Mouse (Mus musculus): ENCODE data around the gene Dnal4. TPM values are rescaled to one million over a fixed set of nuclear protein-coding genes. Genes with fewer than 3 reads are reported as not detected.

Gene Dnal4
- polyA plus RNA-seq, 1 experiment = 18.7 TPM

GRCm38 (mm10) chr15:79744742-79745141 is 32.9 kb downstream of the Dnal4 start:
- WGBS = 73% methylated on average over 8 of the region's 8 CpGs
- H3K27me3 ChIP-seq (ENCODE audit: control insufficient read depth, insufficient read depth, low read length) = no peaks in the 10 kb centered on the region
- TF ChIP-seq POLR2A (IDR thresholded peaks at IDR 0.05; ENCODE audit: low read depth, low read length) (no peak), CTCF (IDR thresholded peaks at IDR 0.05; ENCODE audit: extremely low read depth, insufficient read length, insufficient replicate concordance, low read depth, low read length) (no peak)
- no peak overlapping the region for H3K4me3 ChIP-seq (ENCODE audit: low read depth, low read length)
- H3K36me3 ChIP-seq (ENCODE audit: control insufficient read depth, insufficient read depth, low read length) = no peaks in the 10 kb centered on the region
- H3K4me1 ChIP-seq (ENCODE audit: control insufficient read depth, insufficient read depth, insufficient read length, low read length) = peaks cover 5% of the 10 kb centered on the region; the same call in 1 of the 2 replicates
- no peak overlapping the region for H3K27ac ChIP-seq (ENCODE audit: insufficient read depth, low read depth, low read length)

GRCm38 (mm10) chr15:79744001-79744400 is 33.6 kb downstream of the Dnal4 start:
- WGBS = 93% methylated on average over 11 of the region's 11 CpGs
- Histone ChIP-seq H3K4me1 (ENCODE audit: control insufficient read depth, insufficient read depth, insufficient read length, low read length) (peaks cover 5% of the 10 kb centered on the region; the same call in 1 of the 2 replicates), H3K27me3 (ENCODE audit: control insufficient read depth, insufficient read depth, low read length) (no peaks in the 10 kb centered on the region), H3K27ac (ENCODE audit: insufficient read depth, low read depth, low read length) (no peak overlapping the region), H3K36me3 (ENCODE audit: control insufficient read depth, insufficient read depth, low read length) (no peaks in the 10 kb centered on the region), H3K4me3 (ENCODE audit: low read depth, low read length) (no peak overlapping the region)
- no peak for TF ChIP-seq POLR2A (IDR thresholded peaks at IDR 0.05; ENCODE audit: low read depth, low read length)
- TF ChIP-seq CTCF (IDR thresholded peaks at IDR 0.05; ENCODE audit: extremely low read depth, insufficient read length, insufficient replicate concordance, low read depth, low read length) = no peak

GRCm38 (mm10) chr15:79742706-79743023 is 35.0 kb downstream of the Dnal4 start:
- TF ChIP-seq POLR2A (IDR thresholded peaks at IDR 0.05; ENCODE audit: low read depth, low read length) (no peak), CTCF (IDR thresholded peaks at IDR 0.05; ENCODE audit: extremely low read depth, insufficient read length, insufficient replicate concordance, low read depth, low read length) (no peak)
- Histone ChIP-seq H3K4me3 (ENCODE audit: low read depth, low read length) (peak overlapping the region; percentile 97), H3K27ac (ENCODE audit: insufficient read depth, low read depth, low read length) (no peak overlapping the region), H3K36me3 (ENCODE audit: control insufficient read depth, insufficient read depth, low read length) (peaks cover 4% of the 10 kb centered on the region; the same call in 1 of the 2 replicates), H3K4me1 (ENCODE audit: control insufficient read depth, insufficient read depth, insufficient read length, low read length) (peaks cover 5% of the 10 kb centered on the region), H3K27me3 (ENCODE audit: control insufficient read depth, insufficient read depth, low read length) (no peaks in the 10 kb centered on the region)
- 0% methylated on average over 23 of the region's 23 CpGs for WGBS

GRCm38 (mm10) chr15:79741921-79742705 is 35.5 kb downstream of the Dnal4 start, which contains the start of gene Sun2:
Sun2 (minus strand) TSS chr15:79742536.
- Histone ChIP-seq H3K27me3 (ENCODE audit: control insufficient read depth, insufficient read depth, low read length) (no peaks in the 10 kb centered on the region), H3K4me1 (ENCODE audit: control insufficient read depth, insufficient read depth, insufficient read length, low read length) (peaks cover 5% of the 10 kb centered on the region), H3K4me3 (ENCODE audit: low read depth, low read length) (peak within 1 kb of the TSS; percentile 97), H3K27ac (ENCODE audit: insufficient read depth, low read depth, low read length) (peak within 1 kb of the TSS; percentile 86), H3K36me3 (ENCODE audit: control insufficient read depth, insufficient read depth, low read length) (peaks cover 5% of the 10 kb centered on the region; the same call in 1 of the 2 replicates)
- WGBS = under 1% methylated on average over 93 of the region's 93 CpGs
- TF ChIP-seq POLR2A (IDR thresholded peaks at IDR 0.05; ENCODE audit: low read depth, low read length) (peak; percentile 27; the same call in 1 of the 2 replicates), CTCF (IDR thresholded peaks at IDR 0.05; ENCODE audit: extremely low read depth, insufficient read length, insufficient replicate concordance, low read depth, low read length) (no peak)

GRCm38 (mm10) chr15:79741173-79741858 is 36.3 kb downstream of the Dnal4 start:
- no peak for TF ChIP-seq CTCF (IDR thresholded peaks at IDR 0.05; ENCODE audit: extremely low read depth, insufficient read length, insufficient replicate concordance, low read depth, low read length)
- no peak for TF ChIP-seq POLR2A (IDR thresholded peaks at IDR 0.05; ENCODE audit: low read depth, low read length)
- peaks cover 5% of the 10 kb centered on the region for H3K4me1 ChIP-seq (ENCODE audit: control insufficient read depth, insufficient read depth, insufficient read length, low read length)
- no peaks in the 10 kb centered on the region for H3K27me3 ChIP-seq (ENCODE audit: control insufficient read depth, insufficient read depth, low read length)
- H3K4me3 ChIP-seq (ENCODE audit: low read depth, low read length) = peak overlapping the region; percentile 97
- WGBS = 1% methylated on average over 14 of the region's 14 CpGs
- H3K27ac ChIP-seq (ENCODE audit: insufficient read depth, low read depth, low read length) = peak overlapping the region; percentile 86
- H3K36me3 ChIP-seq (ENCODE audit: control insufficient read depth, insufficient read depth, low read length) = peaks cover 8% of the 10 kb centered on the region; the same call in 1 of the 2 replicates

- H3K27ac ChIP-seq (ENCODE audit: insufficient read depth, low read depth, low read length) = peak overlapping the region; percentile 86
- no peaks in the 10 kb centered on the region for H3K27me3 ChIP-seq (ENCODE audit: control insufficient read depth, insufficient read depth, low read length)
- peaks cover 8% of the 10 kb centered on the region; the same call in 1 of the 2 replicates for H3K36me3 ChIP-seq (ENCODE audit: control insufficient read depth, insufficient read depth, low read length)
- TF ChIP-seq CTCF (IDR thresholded peaks at IDR 0.05; ENCODE audit: extremely low read depth, insufficient read length, insufficient replicate concordance, low read depth, low read length) (no peak), POLR2A (IDR thresholded peaks at IDR 0.05; ENCODE audit: low read depth, low read length) (no peak)
- WGBS = 58% methylated on average over 3 of the region's 3 CpGs
- H3K4me1 ChIP-seq (ENCODE audit: control insufficient read depth, insufficient read depth, insufficient read length, low read length) = peaks cover 5% of the 10 kb centered on the region
- no peak overlapping the region; the same call in 1 of the 2 replicates for H3K4me3 ChIP-seq (ENCODE audit: low read depth, low read length)
Observed at GRCm38 (mm10) chr15:79740739-79741138, 36.9 kb downstream of the Dnal4 start.

- H3K36me3 ChIP-seq (ENCODE audit: control insufficient read depth, insufficient read depth, low read length) = peaks cover 22% of the 10 kb centered on the region
- no peaks in the 10 kb centered on the region; the same call in 1 of the 2 replicates for H3K4me1 ChIP-seq (ENCODE audit: control insufficient read depth, insufficient read depth, insufficient read length, low read length)
- 90% methylated on average over 8 of the region's 8 CpGs for WGBS
- H3K27me3 ChIP-seq (ENCODE audit: control insufficient read depth, insufficient read depth, low read length) = no peaks in the 10 kb centered on the region
- TF ChIP-seq POLR2A (IDR thresholded peaks at IDR 0.05; ENCODE audit: low read depth, low read length) = no peak
- TF ChIP-seq CTCF (IDR thresholded peaks at IDR 0.05; ENCODE audit: extremely low read depth, insufficient read length, insufficient replicate concordance, low read depth, low read length) = no peak
- H3K27ac ChIP-seq (ENCODE audit: insufficient read depth, low read depth, low read length) = peak overlapping the region; percentile 31; the same call in 1 of the 2 replicates
- no peak overlapping the region for H3K4me3 ChIP-seq (ENCODE audit: low read depth, low read length)
Observed at GRCm38 (mm10) chr15:79734311-79734710, 43.3 kb downstream of the Dnal4 start.

Measured in small intestine, adult 2 months (tissue).